Mouse (Mus musculus): Measurements from ENCODE around the gene Cldn5. TPM values are rescaled to one million over a fixed set of nuclear protein-coding genes. Genes with fewer than 3 reads are reported as not detected.

Cldn5 gene
- 0.21 TPM for polyA plus RNA-seq (2017; shearing (Covaris generic))

DNA sequence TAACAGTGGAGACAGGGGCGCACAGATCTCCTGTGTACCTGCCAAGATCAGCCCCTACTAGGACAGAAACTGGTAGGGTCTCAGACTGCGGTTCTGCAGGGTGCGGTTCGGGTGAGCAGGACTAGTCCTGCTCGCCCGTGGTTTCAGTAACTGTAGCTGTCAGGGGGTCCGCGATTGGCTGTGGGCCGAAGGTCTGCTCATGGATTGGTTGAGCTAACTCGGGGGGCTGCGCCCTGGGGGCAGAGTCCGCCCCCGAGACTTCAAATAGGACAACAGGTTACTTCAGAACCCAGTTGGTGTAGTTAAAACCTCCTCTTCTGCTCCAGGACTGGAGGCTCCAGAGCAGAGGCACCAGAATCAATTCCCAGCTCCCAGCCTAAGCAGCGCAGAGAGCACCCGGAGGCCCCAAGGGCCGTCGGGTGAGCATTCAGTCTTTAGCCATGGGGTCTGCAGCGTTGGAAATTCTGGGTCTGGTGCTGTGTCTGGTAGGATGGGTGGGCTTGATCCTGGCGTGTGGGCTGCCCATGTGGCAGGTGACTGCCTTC, at the start of gene Cldn5:
Gene Cldn5, plus strand, starts transcription at position 292 of the 545 bp plus-strand sequence.

DNA sequence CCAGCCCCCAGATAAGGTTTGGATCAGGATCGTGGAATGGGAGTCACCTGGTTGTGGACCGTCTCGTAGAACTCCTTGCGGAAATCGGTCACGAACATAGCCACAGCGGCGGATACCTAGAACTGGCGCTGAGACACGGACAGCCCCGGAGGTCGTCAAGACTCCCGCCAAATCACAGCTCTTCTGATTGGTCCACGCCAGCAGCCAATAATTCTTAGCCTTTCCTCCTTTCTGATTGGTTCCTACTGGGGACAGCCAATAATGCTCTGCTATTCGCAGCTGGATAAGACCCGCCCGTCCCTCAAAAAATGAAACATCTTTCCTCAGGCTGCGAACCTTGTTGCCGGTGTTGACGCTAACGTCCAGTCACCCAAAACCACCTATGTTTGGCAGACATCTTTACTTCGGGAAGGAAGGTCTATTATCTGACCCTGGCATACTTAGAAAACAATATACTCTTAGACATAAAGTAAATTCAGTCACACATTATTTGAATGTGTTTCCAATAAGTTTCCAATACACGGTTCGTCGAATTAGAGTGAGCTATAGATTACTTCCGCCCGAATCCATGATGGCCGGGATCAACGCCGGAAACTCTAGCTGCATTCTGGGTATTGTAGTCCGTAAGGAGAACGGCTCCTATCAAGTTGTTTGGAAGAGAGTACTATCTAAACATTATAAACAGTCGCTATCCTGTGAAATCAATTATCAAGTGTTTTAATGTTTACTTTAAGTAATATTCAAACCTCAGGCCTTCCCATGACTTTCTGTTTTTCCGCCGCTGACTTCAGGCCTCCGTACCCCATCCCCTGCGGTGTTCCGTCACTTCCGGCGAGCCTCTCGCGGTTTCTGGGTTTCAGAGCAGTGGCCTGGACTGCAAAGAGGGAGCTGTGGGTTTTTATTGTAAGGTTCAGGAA, 35.1 kb downstream of the Cldn5 start, which contains the start of the genes Ufd1 and Cdc45:
Gene Ufd1, plus strand, starts transcription at position 312 of the 917 bp plus-strand sequence.
Gene Cdc45, minus strand, starts transcription at position 520 of the 917 bp plus-strand sequence.

Other genes with a start within 250 kb of the Cldn5 start
- gene Tbx1, start 186.2 kb upstream of the Cldn5 start, polyA plus RNA-seq (2017; shearing (Covaris generic)): not detected
- gene Gp1bb, start 154.4 kb upstream of the Cldn5 start, polyA plus RNA-seq (2017; shearing (Covaris generic)): not detected
- gene Gm49601, start 150.4 kb upstream of the Cldn5 start, polyA plus RNA-seq (2017; shearing (Covaris generic)): not detected
- 0.77 TPM for gene Sept5, start 146.9 kb upstream of the Cldn5 start, polyA plus RNA-seq (2017; shearing (Covaris generic))
- 149 TPM for gene Ufd1, start 34.9 kb downstream of the Cldn5 start, polyA plus RNA-seq (2017; shearing (Covaris generic))
- gene Cdc45, start 35.1 kb downstream of the Cldn5 start, polyA plus RNA-seq (2017; shearing (Covaris generic)): 8.8 TPM
- 95.2 TPM for gene 2510002D24Rik, start 59.7 kb downstream of the Cldn5 start, polyA plus RNA-seq (2017; shearing (Covaris generic))
- gene Gm28539, start 59.7 kb downstream of the Cldn5 start, polyA plus RNA-seq (2017; shearing (Covaris generic)): not detected
- 82.3 TPM for gene Mrpl40, start 100.0 kb downstream of the Cldn5 start, polyA plus RNA-seq (2017; shearing (Covaris generic))
- 6.5 TPM for gene Hira, start 100.2 kb downstream of the Cldn5 start, polyA plus RNA-seq (2017; shearing (Covaris generic))

Data from inflammation-experienced regulatory T-cells, adult 16 weeks (primary cell).